Mouse (Mus musculus) neural tube, embryonic 11.5 days (tissue): ENCODE measurements around the gene Il24. TPM values are rescaled to one million over a fixed set of nuclear protein-coding genes. Genes with fewer than 3 reads are reported as not detected.

ENCODE experiments used
- ATAC-seq: fragments of 200-750 bp; cut with Nextera tagmentation; 2 replicates; pipeline ENCODE4 v1.8.0; 2017; ENCODE audit warnings: moderate number of reproducible peaks, mild to moderate bottlenecking, moderate TSS enrichment, moderate library complexity; ENCODE audit not compliant: insufficient read depth, low FRiP score, low TSS enrichment
- DNase-seq: peaks from one replicate; pipeline ENCODE4 v3.0.0-alpha.2; 2015; ENCODE audit warnings: low spot score
- H3K27ac ChIP-seq: fragments of 300-500 bp; sonication (generic); 2 replicates; pipeline ENCODE4 v1.5.1; 2014; ENCODE audit warnings: low read depth, mild to moderate bottlenecking, low read length
- H3K27me3 ChIP-seq: fragments of 300-500 bp; sonication (generic); 2 replicates; pipeline ENCODE4 v1.6.1; 2014; ENCODE audit warnings: mild to moderate bottlenecking, low read length, mixed read lengths; ENCODE audit not compliant: control insufficient read depth, insufficient read depth
- H3K36me3 ChIP-seq: fragments of 300-500 bp; sonication (generic); 2 replicates; pipeline ENCODE4 v1.6.1; 2014; ENCODE audit warnings: mild to moderate bottlenecking, low read length, moderate library complexity, mixed read lengths; ENCODE audit not compliant: control insufficient read depth, insufficient read depth
- H3K4me1 ChIP-seq: fragments of 300-500 bp; sonication (generic); 2 replicates; pipeline ENCODE4 v1.6.1; 2014; ENCODE audit warnings: low read length, mixed read lengths; ENCODE audit not compliant: control insufficient read depth, insufficient read depth
- H3K4me2 ChIP-seq: fragments of 300-500 bp; sonication (generic); 2 replicates; pipeline ENCODE4 v1.6.1; 2014; ENCODE audit warnings: low read depth, mild to moderate bottlenecking, moderate library complexity
- H3K4me3 ChIP-seq: fragments of 300-500 bp; sonication (generic); 2 replicates; pipeline ENCODE4 v1.5.1; 2014; ENCODE audit warnings: low read depth, low read length
- H3K9ac ChIP-seq: fragments of 300-500 bp; sonication (generic); 2 replicates; pipeline ENCODE4 v1.6.1; 2014; ENCODE audit warnings: mild to moderate bottlenecking, low read length
- H3K9me3 ChIP-seq: fragments of 300-500 bp; sonication (generic); 2 replicates; pipeline ENCODE4 v1.6.1; 2016; ENCODE audit warnings: low read length; ENCODE audit not compliant: control insufficient read depth
- WGBS: fragments of 180-500 bp; shearing (Covaris S2); extraction: QIAGEN DNeasy Blood & Tissue Kit; methylation state at CpG from one replicate; pipeline ENCODE4 v1.1.7; 2014; 5-methylcytosine and 5-hydroxymethylcytosine counted together
- polyA plus RNA-seq: library from polyadenylated mRNA; unstranded; fragments of >200 nt; fragmentation: Nextera tagmentation; extraction: Ambion mirVana; gene quantifications from 2 replicates; pipeline ENCODE4 v1.2.1, GENCODE M21; 2014

The Il24 gene
- polyA plus RNA-seq, 1 experiment from 2014 or later = not detected

DNA sequence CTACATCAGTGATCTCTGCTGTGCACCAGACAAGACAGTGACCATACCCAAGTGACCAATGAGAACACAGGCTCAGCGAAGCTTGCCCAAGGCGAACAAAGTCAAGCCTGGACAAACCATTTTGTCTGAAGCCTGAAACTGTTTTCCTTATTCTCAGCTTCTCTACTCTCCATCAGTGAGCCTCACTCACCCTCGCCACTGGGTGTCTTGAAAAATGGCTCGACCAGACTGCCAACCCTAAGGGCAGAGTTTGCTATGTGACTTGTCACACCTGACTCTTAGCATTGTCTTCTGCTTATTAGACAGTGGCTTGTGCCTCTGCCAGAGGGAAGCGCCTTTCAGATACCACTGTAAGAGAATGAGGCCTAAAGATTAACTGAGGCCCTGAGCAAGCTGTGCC, 22.5 kb downstream of the Il24 start:
- WGBS = 92% methylated on average over 5 of the region's 5 CpGs
- Histone ChIP-seq H3K4me3 (no peak overlapping the region), H3K9ac (no peak overlapping the region), H3K27me3 (no peaks in the 10 kb centered on the region), H3K27ac (no peak overlapping the region), H3K4me2 (no peak overlapping the region), H3K9me3 (no peaks in the 10 kb centered on the region), H3K36me3 (no peaks in the 10 kb centered on the region), H3K4me1 (no peaks in the 10 kb centered on the region)
- DNase-seq (no peak), ATAC-seq (no peak)

DNA sequence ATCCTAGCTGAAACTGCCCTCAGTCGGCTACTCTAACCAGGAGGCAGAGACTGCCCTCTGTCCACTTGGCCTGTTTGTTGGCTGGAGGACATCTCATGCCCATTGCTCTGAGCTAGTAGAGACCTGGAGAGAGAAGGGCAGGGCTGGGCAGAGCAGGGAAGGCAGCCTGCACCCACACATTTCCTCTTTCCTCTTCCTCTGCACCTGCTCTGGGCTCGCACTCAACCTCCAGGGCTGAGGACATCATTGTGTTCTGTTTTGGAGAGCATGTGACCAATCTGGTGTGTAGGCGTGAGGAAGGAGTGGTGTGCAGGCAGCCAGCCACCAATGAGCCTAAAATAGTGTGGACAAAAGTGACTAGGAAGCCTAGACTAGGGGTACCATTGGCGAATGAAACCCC, 23.0 kb downstream of the Il24 start:
- Histone ChIP-seq H3K4me1 (no peaks in the 10 kb centered on the region), H3K27me3 (no peaks in the 10 kb centered on the region), H3K27ac (no peak overlapping the region), H3K9ac (no peak overlapping the region), H3K36me3 (no peaks in the 10 kb centered on the region), H3K9me3 (no peaks in the 10 kb centered on the region), H3K4me3 (no peak overlapping the region), H3K4me2 (no peak overlapping the region)
- no peak for ATAC-seq
- WGBS = 84% methylated on average over 4 of the region's 4 CpGs
- no peak for DNase-seq

DNA sequence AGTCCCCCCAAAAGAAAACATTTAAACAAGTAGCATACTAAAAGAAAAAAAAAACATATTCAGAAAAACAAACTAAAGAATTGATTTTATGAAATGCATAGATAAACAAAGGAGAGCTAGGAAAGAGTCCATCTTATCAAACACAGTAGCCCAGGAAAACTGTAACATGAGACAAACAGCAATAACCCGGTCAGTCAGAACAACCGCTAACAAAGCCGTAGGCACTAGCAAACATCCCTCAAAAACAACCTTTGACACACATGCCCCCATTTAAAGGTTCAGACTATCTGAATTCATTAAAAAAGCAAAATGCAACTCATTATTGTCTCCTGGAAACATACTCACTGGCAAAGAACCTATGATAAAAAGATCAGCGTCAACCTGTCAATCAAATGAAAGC, 29.8 kb downstream of the Il24 start:
- Histone ChIP-seq H3K27me3 (no peaks in the 10 kb centered on the region), H3K4me2 (no peak overlapping the region), H3K4me1 (no peaks in the 10 kb centered on the region), H3K9ac (no peak overlapping the region), H3K9me3 (no peaks in the 10 kb centered on the region), H3K36me3 (no peaks in the 10 kb centered on the region), H3K27ac (no peak overlapping the region), H3K4me3 (no peak overlapping the region)
- DNase-seq (no peak), ATAC-seq (no peak)
- WGBS = 91% methylated on average over 4 of the region's 4 CpGs

DNA sequence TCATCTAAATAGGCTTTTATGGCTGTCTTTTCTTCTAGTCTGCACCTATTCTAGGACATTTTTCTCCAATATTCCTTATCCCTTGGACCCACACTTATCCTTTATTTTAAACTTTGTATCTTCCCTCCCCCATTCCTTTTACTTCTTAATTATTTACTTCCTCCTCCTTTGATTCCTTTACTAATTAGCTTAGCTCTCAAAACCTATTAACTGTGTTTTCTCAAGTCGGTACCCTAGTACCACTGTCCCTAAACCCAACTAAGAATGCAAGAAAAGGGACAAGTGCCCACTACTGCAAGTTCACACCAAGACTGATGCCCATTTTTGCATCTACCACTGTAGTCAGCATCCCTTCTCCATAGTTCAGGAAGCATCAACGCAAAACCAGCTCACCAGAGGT, 31.5 kb downstream of the Il24 start:
- H3K36me3 ChIP-seq = no peaks in the 10 kb centered on the region
- WGBS = 81% methylated on average over 2 of the region's 2 CpGs
- no peak for ATAC-seq

DNA sequence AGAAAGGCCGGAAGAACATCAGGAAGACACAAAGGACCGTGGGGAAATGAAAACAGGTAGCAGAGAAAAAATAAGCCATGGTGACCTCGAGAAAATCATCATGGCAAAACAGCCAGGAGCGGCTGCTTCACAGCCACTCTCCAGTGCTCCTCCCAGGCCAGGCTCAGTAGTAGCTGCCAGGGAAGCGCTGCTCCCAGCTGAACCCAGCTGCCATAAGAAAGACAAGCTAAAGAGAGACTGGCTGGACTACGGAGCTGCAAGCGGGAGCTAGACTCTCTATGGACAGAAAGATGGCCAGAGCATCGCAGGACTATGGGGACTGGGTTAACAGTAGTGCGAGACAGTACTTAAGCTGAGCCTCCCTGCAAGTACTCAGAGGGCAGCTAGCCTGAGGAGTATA, 32.4 kb downstream of the Il24 start:
- no peak for DNase-seq
- no peak overlapping the region for H3K4me2 ChIP-seq
- WGBS = 90% methylated on average over 9 of the region's 9 CpGs

More for the DNA sequence above, 31.5 kb downstream of the Il24 start:
- Histone ChIP-seq H3K27ac (no peak overlapping the region), H3K9ac (no peak overlapping the region), H3K4me3 (no peak overlapping the region), H3K27me3 (no peaks in the 10 kb centered on the region), H3K4me1 (no peaks in the 10 kb centered on the region), H3K9me3 (no peaks in the 10 kb centered on the region), H3K4me2 (no peak overlapping the region)
- DNase-seq = no peak

DNA sequence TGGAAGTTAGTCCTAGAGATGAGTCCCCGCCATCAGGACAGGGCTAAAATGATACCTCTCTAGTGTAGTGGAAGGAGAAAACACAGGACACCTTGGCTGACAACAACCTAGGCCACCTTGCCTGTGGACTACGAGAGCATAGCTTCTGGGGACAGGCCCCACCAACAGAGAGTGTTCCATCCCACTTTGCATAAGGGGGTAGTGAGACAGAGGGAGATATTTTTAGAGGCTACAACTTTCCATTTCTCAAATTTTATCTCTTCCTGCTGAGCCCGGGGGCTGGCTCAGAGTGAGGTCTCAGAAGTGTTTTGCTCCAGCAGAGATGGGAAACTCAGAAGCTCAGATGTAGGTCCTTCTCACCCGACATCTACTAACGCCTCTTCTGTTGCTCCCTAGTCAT, 36.8 kb downstream of the Il24 start:
- no peak overlapping the region for H3K27ac ChIP-seq
- H3K36me3 ChIP-seq = no peaks in the 10 kb centered on the region
- ATAC-seq = no peak
- 86% methylated on average over 5 of the region's 5 CpGs for WGBS
- H3K9ac ChIP-seq = no peak overlapping the region
- H3K27me3 ChIP-seq = no peaks in the 10 kb centered on the region
- no peak for DNase-seq
- no peak overlapping the region for H3K4me3 ChIP-seq
- H3K4me1 ChIP-seq = no peaks in the 10 kb centered on the region
- H3K9me3 ChIP-seq = no peaks in the 10 kb centered on the region
- no peak overlapping the region for H3K4me2 ChIP-seq

More for the DNA sequence above, 32.4 kb downstream of the Il24 start:
- Histone ChIP-seq H3K4me1 (no peaks in the 10 kb centered on the region), H3K27ac (no peak overlapping the region), H3K4me3 (no peak overlapping the region), H3K9me3 (no peaks in the 10 kb centered on the region), H3K36me3 (no peaks in the 10 kb centered on the region), H3K27me3 (no peaks in the 10 kb centered on the region), H3K9ac (no peak overlapping the region)
- no peak for ATAC-seq

DNA sequence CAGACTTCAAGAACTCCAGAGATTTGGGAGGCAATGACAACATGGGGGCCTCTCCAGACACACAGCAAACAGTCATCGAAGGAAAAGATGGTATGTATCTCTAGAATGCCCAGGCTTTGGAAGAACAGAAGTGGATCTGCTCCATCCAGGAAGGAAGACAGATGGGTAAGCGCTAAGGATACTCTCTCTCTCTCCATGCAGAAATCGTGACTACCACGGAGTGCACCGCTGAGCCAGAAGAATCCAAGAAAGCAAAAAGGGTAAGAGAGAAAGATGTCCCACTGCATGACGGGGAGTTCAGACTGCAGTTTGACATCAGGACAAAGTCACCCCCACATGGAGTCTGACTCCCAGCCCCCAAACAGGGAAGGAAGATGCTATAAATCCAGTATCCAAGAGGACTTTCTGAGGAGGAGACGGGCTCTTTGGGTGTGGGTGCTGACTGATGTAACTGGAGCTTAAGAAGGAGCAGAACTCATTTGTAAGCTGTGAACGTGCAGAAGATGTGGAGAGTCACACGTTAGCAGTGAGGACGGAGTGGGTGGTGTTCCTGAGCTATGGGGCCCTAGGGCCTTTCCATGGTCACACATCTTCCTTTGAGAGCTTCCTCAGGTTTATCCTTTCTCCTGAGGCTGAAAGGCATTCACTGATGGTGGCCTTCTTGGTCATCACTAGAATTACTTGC, 37.6 kb downstream of the Il24 start:
- WGBS = 90% methylated on average over 10 of the region's 10 CpGs
- no peaks in the 10 kb centered on the region for H3K27me3 ChIP-seq
- H3K4me2 ChIP-seq = no peak overlapping the region
- H3K9me3 ChIP-seq = no peaks in the 10 kb centered on the region
- no peak overlapping the region for H3K4me3 ChIP-seq
- H3K4me1 ChIP-seq = no peaks in the 10 kb centered on the region
- DNase-seq (no peak), ATAC-seq (no peak)
- H3K27ac ChIP-seq = no peak overlapping the region
- no peak overlapping the region for H3K9ac ChIP-seq
- H3K36me3 ChIP-seq = no peaks in the 10 kb centered on the region

DNA sequence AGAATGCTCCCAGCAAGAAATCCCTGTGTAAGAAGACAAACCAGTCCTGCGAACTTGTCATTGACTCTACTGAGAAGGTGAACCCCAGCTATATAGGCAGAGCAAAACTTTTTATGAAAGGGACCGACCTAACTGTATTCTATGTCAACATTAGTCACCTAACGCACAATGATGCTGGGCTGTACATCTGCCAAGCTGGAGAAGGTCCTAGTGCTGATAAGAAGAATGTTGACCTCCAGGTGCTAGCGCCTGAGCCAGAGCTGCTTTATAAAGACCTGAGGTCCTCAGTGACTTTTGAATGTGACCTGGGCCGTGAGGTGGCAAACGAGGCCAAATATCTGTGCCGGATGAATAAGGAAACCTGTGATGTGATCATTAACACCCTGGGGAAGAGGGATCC, 42.7 kb downstream of the Il24 start:
- no peak for ATAC-seq
- Histone ChIP-seq H3K4me1 (no peaks in the 10 kb centered on the region), H3K4me2 (no peak overlapping the region), H3K27ac (no peak overlapping the region), H3K4me3 (no peak overlapping the region), H3K9ac (no peak overlapping the region), H3K27me3 (no peaks in the 10 kb centered on the region), H3K36me3 (no peaks in the 10 kb centered on the region), H3K9me3 (no peaks in the 10 kb centered on the region)
- no peak for DNase-seq
- 92% methylated on average over 7 of the region's 7 CpGs for WGBS

DNA sequence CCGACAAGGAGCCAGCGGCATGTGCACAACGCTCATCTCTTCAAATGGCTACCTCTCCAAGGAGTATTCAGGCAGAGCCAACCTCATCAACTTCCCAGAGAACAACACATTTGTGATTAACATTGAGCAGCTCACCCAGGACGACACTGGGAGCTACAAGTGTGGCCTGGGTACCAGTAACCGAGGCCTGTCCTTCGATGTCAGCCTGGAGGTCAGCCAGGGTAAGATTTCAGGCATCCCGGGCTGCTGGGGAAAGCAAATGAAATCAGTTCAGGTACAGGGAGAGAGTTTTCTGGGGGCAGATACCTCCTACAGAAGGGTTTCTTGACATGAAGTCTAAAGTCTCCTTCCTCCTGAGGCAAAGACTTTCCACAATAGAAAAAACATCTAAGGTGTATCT, 45.6 kb downstream of the Il24 start:
- 84% methylated on average over 7 of the region's 7 CpGs for WGBS

More for the DNA sequence above, 45.6 kb downstream of the Il24 start:
- no peak overlapping the region for H3K27ac ChIP-seq
- no peaks in the 10 kb centered on the region for H3K36me3 ChIP-seq
- no peak overlapping the region for H3K4me2 ChIP-seq
- H3K9me3 ChIP-seq = no peaks in the 10 kb centered on the region
- no peak overlapping the region for H3K9ac ChIP-seq
- H3K27me3 ChIP-seq = no peaks in the 10 kb centered on the region
- ATAC-seq (no peak), DNase-seq (no peak)
- no peak overlapping the region for H3K4me3 ChIP-seq
- H3K4me1 ChIP-seq = no peaks in the 10 kb centered on the region
